Mouse (Mus musculus) retina, postnatal 7 days (tissue): ENCODE measurements around the gene Mrpl39.

Experiments
- DNase-seq: peaks from one replicate; pipeline ENCODE4 v3.0.0-alpha.2; 2012; ENCODE audit warnings: low read depth, low spot score

Mrpl39 gene

GRCm38 (mm10) chr16:84744703-84745490 is 9.4 kb upstream of the Mrpl39 start:
- no peak for DNase-seq

GRCm38 (mm10) chr16:84737358-84737757 is 1.8 kb upstream of the Mrpl39 start:
- DNase-seq = no peak

- DNase-seq = no peak
Observed at GRCm38 (mm10) chr16:84734806-84735165, 756 bp downstream of the Mrpl39 start.

GRCm38 (mm10) chr16:84720670-84721069 is 14.9 kb downstream of the Mrpl39 start:
- DNase-seq = no peak

DNA sequence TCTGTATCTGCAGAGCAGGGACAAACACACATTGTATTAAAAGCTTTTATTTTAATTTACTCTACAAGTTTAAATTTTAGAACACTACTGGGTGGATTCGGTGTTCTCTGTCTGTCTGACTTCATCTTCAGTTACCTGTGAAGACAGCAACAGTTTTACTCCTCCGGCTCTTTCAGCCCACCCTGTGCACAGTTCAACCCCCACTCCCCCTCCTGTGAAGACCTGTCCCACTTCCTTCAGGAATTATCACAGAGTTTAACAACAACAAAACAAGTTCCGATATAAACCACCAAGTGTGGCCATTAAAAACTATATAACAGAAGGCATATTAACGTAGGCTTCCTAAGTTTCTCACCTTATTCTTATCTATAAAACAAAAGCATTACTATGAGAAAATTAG is 17.3 kb downstream of the Mrpl39 start:
- no peak for DNase-seq

DNA sequence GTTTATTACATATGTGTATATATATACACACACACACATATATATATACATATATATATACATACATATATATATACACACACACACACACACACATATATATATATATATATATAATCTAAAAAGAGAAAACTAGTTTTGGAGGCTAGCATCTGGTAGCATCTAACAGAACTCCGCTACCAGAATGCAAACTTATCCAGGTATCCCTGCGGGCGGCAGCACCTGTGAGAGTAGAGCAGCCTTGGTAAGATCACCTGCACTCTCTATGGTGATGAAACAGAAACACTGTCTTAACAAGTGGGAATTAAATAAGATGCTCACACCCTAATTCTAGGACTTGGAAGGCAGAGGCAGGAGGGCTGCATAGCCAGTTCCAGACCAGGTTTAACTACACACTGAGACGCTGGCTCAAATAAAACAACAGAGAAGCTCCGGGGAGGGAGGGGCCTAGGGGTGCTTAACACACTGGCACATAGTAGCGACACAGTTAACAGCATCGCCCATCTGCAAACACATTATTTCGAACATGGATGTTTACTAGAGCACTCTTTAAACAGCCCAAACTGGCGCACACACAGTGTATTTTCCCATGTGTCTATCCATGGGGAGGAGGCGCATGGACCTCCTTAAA is 17.8 kb downstream of the Mrpl39 start:
- DNase-seq = no peak

GRCm38 (mm10) chr16:84716724-84717617 is 18.6 kb downstream of the Mrpl39 start:
- no peak for DNase-seq

DNA sequence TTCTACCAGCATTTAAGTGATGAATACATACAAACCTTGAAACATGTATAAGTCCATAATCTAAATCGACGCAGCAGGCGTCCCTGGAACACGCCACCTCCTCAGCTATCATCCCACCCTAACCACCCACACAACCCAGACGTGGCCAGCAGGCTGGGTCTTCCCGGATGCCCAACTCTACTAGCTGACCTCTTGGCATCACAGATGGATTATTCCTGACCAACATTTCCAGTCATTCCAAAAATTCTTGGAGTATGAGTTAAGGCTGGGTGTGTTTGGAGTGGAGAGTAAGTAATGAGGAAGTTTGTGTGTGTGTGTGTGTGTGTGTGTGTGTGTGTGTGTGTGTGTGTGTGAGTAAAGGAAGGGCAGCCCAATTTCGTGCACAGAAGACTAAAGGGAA is 19.3 kb downstream of the Mrpl39 start:
- DNase-seq = no peak

DNA sequence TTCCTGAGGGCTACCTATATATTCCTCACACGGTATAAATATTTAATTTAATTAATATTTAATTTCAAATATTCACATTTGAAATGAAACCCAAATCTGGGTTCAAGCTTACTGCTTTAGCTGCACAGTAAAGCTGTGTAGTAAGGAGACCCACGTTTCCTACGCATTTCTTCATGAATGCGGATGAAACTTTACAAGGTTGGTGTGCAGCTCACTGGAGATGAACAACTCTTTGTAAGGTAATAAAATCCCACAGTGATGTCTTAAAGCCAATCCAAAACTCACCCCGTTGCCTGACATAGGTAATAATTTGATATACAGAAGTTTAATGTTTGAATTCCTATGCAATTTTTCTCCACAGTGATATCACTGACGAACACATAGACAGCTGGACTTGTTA is 20.6 kb downstream of the Mrpl39 start:
- DNase-seq = no peak

DNA sequence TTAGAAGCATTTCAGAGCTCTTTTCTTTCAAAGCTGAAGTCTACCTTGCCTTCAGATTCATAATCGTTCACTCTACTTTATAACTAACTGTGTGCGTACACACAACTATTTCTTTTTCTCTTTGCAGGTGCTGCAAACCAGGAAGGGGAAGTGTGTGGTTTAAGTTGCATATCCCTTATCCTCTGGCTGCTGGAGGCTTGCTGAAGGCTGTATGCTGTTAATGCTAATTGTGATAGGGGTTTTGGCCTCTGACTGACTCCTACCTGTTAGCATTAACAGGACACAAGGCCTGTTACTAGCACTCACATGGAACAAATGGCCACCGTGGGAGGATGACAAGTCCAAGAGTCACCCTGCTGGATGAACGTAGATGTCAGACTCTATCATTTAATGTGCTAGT is 21.6 kb downstream of the Mrpl39 start:
- no peak for DNase-seq

GRCm38 (mm10) chr16:84713156-84713555 is 22.4 kb downstream of the Mrpl39 start:
- DNase-seq = no peak

- DNase-seq = no peak
Observed at GRCm38 (mm10) chr16:84708649-84709048, 26.9 kb downstream of the Mrpl39 start.

DNA sequence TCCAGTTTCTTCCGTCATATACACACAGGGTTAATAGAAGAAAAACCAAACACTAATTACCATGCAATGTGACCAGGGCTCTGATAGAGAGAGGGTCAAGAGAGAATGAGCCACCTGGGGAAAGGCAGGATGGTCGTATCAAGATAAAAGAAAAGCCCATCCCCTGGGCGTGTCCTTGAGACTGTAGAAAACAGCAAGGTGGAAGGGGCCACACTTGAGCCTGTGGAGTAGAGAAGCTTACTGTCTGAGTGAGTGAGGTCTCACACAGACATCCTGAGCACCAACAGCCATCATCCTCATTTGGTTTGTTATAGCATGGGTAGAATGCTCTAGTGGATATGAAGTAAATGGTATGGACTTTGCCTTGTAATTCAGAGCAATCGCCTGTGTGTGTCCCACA is 27.7 kb downstream of the Mrpl39 start:
- no peak for DNase-seq

DNA sequence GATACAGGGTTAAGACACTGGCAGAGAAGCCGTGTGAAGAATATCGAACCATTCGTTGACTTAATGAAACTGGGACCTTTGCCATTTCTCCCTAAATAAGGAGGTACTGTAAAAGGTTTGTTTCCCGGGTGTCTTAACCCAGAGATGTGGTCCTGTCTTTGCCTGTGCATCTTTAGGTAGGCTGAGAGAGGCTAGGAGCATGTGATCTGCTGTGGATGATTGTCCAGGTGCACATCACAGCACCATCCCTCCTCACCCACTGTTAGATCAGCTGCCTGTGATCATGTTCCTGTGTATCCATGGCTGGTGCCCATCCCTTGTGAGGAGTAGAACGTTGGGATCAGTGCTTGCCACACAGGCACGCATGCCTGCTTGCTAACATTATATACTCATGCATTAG is 29.0 kb downstream of the Mrpl39 start:
- no peak for DNase-seq

DNA sequence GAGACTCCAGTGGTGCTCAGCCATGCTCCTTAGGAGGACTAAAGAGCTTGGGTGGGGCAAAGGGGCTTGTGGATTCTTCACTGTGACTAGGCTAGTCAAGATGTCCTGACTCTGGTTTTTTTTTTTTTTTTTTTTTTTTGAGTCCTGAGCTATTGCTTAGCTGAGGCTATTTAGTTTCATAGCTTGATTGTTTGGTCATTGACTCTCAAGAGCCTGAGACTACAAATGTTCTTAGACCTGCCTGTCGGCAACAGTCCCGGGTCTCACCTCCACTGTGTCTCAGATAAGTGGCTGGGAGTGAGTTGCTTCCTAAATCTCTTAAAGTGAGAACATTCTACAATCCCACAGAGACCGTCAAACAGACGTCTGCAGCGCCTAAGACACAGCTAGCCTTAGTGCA is 30.0 kb downstream of the Mrpl39 start:
- no peak for DNase-seq

GRCm38 (mm10) chr16:84704661-84705240 is 30.8 kb downstream of the Mrpl39 start:
- DNase-seq = no peak

- no peak for DNase-seq
Observed at GRCm38 (mm10) chr16:84703769-84704660, 31.5 kb downstream of the Mrpl39 start.

DNA sequence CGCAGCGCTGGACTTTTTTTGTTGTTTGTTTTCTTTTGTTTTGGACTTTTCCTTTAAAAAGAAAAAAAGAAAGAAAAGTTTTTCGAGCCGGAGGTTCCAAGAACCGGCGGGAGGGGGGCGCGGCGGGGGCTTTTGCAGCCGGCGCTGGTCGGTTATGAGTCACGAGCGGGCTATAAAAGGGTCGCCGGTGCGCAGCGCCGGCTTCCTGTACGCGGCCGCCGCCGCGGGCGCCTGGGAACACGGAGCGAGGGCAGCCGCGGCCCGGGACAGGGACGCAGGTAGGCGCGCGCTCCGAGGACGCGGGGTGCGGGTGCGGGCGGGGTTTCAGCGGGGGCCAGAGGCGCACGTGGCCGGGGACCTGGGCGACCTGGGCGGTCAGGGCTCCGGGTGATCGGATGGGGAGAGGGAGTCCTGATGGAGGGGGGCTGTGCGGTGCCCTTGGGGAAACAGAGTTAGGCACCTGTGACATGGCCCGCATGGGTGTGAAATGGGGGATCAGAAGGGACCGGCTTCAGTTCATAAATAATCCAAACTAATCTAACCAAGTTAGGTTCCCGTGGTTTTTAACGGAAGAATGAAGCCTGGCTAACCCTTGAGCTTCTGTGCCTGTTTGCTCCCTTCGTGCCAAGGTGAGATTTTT is 32.3 kb downstream of the Mrpl39 start:
- DNase-seq = no peak

- DNase-seq = no peak
Observed at GRCm38 (mm10) chr16:84702230-84703128, 33.1 kb downstream of the Mrpl39 start.

GRCm38 (mm10) chr16:84701041-84701440 is 34.5 kb downstream of the Mrpl39 start:
- DNase-seq = no peak
